Mouse (Mus musculus) neural tube, embryonic 14.5 days (tissue): ENCODE data around the gene Bcl10. TPM values are rescaled to one million over a fixed set of nuclear protein-coding genes. Genes with fewer than 3 reads are reported as not detected.

Experiments
- ATAC-seq: fragments of 200-750 bp; cut with Nextera tagmentation; 2 replicates; pipeline ENCODE4 v1.8.0; 2017; ENCODE audit warnings: low read depth, mild to moderate bottlenecking, moderate TSS enrichment, moderate library complexity
- H3K27ac ChIP-seq: fragments of 300-500 bp; sonication (generic); 2 replicates; pipeline ENCODE4 v1.5.1; 2014; ENCODE audit warnings: low read depth, mild to moderate bottlenecking, control low read depth, low read length, moderate library complexity, mixed read lengths
- H3K27me3 ChIP-seq: fragments of 300-500 bp; sonication (generic); 2 replicates; pipeline ENCODE4 v1.6.1; 2014; ENCODE audit warnings: low read length; ENCODE audit not compliant: control insufficient read depth, insufficient read depth
- H3K36me3 ChIP-seq: fragments of 300-500 bp; sonication (generic); 2 replicates; pipeline ENCODE4 v1.6.1; 2014; ENCODE audit warnings: low read length, mixed read lengths; ENCODE audit not compliant: control insufficient read depth, insufficient read depth
- H3K4me1 ChIP-seq: fragments of 300-500 bp; sonication (generic); 2 replicates; pipeline ENCODE4 v1.6.1; 2014; ENCODE audit warnings: low read length; ENCODE audit not compliant: control insufficient read depth, insufficient read depth
- H3K4me2 ChIP-seq: fragments of 300-500 bp; sonication (generic); 2 replicates; pipeline ENCODE4 v1.6.1; 2014; ENCODE audit warnings: mild to moderate bottlenecking, low read depth, low read length, control low read depth
- H3K4me3 ChIP-seq: fragments of 300-500 bp; sonication (generic); 2 replicates; pipeline ENCODE4 v1.5.1; 2014; ENCODE audit warnings: low read depth, low read length, control low read depth, mixed read lengths
- H3K9ac ChIP-seq: fragments of 300-500 bp; sonication (generic); replicated peaks from 2 replicates; pipeline ENCODE4 v1.6.1; 2014; ENCODE audit warnings: low read depth, mild to moderate bottlenecking, control low read depth, low read length, mixed read lengths
- H3K9me3 ChIP-seq: fragments of 300-500 bp; sonication (generic); 2 replicates; pipeline ENCODE4 v1.6.1; 2016; ENCODE audit warnings: low read length; ENCODE audit not compliant: control insufficient read depth
- WGBS: fragments of 180-500 bp; shearing (Covaris S2); extraction: QIAGEN DNeasy Blood & Tissue Kit; methylation state at CpG from one replicate; pipeline ENCODE4 v1.1.7; 2014; 5-methylcytosine and 5-hydroxymethylcytosine counted together
- polyA plus RNA-seq: library from polyadenylated mRNA; unstranded; fragments of >200 nt; fragmentation: Nextera tagmentation; extraction: Ambion mirVana; gene quantifications from 2 replicates; pipeline ENCODE4 v1.2.1, GENCODE M21; 2014

The Bcl10 gene
- polyA plus RNA-seq, 1 experiment from 2014 or later: 34.5 TPM

DNA sequence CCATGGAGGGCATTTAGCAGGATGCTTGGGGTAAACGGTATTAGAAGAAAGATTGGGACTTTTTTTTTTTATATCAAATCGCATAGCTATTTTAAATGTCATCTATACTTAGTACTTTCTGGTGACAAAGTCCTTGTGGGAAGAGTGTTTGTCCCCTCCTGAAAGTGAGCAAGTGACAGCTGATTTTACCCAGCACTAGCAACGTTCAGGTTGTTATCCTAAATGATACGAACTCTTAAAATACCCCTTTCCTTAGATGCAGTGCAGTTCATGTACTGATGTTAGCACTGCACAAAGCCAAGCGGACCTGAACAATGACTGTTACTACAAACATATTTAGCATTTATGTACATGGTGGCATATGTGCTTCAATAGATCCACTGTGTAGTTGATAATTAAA lies 44.2 kb downstream of the Bcl10 start:
- no peak overlapping the region for H3K27ac ChIP-seq

DNA sequence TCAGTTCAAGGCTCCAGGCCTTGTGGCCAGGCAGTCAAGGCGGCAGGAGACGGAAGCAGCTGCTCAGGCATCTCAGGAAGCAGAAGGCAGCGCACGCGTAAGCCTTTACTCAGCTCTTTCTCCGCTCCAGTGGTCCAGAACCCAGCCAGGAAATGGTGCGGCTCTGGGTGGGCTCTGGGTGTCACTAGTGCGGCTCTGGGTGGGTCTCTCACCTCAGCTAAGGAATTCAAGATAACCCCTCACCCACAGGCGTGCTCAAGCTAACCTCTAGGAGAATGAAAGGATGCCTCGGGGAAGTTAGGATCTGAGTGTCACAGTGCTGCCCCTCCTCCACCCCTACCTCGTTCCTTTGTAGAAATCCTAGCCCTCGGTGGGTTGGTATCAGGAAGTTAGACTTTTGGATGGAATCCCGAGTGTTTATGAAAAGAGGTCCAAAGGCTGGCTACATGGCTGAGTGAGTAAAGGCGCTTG lies 46.5 kb downstream of the Bcl10 start:
- Histone ChIP-seq H3K36me3 (no peaks in the 10 kb centered on the region), H3K27me3 (no peaks in the 10 kb centered on the region; the same call in 1 of the 2 replicates), H3K9me3 (peaks cover 2% of the 10 kb centered on the region; the same call in 1 of the 2 replicates), H3K4me2 (no peak overlapping the region), H3K9ac (no peak overlapping the region), H3K4me3 (no peak overlapping the region), H3K27ac (no peak overlapping the region), H3K4me1 (no peaks in the 10 kb centered on the region)
- ATAC-seq: no peak
- WGBS: 65% methylated on average over 14 of the region's 14 CpGs

More for the DNA sequence above, 44.2 kb downstream of the Bcl10 start:
- H3K9ac ChIP-seq: no peak overlapping the region
- H3K4me1 ChIP-seq: no peaks in the 10 kb centered on the region
- H3K36me3 ChIP-seq: no peaks in the 10 kb centered on the region
- H3K27me3 ChIP-seq: peaks cover 11% of the 10 kb centered on the region
- no peak for ATAC-seq
- 94% methylated on average over 5 of the region's 5 CpGs for WGBS
- no peak overlapping the region for H3K4me3 ChIP-seq
- H3K4me2 ChIP-seq: no peak overlapping the region
- no peaks in the 10 kb centered on the region for H3K9me3 ChIP-seq

DNA sequence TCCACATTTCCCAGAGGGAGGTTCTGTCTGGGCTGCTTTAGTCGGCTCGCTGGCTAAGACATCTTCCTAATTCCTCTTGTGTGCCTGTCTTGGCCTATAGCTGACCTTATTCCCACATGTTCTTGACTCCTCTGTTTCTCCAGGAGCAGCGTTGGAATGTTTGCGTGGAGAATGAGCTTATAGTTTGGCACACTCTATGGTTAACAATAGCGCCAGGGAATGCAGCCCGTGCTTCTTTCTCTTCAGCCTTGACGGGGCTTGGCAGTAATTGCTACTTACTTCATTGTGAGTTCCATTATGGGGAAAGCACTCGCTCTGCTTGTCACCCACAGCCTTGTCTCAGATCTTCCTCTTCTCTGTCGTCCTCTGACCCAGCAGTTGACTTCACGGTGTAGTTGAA lies 48.9 kb downstream of the Bcl10 start:
- no peak overlapping the region for H3K4me2 ChIP-seq
- no peak for ATAC-seq
- no peak overlapping the region for H3K27ac ChIP-seq
- H3K27me3 ChIP-seq: no peaks in the 10 kb centered on the region
- H3K9me3 ChIP-seq: peaks cover 7% of the 10 kb centered on the region; the same call in 1 of the 2 replicates
- H3K4me1 ChIP-seq: no peaks in the 10 kb centered on the region
- H3K9ac ChIP-seq: no peak overlapping the region
- no peaks in the 10 kb centered on the region for H3K36me3 ChIP-seq
- H3K4me3 ChIP-seq: no peak overlapping the region
- 59% methylated on average over 10 of the region's 10 CpGs for WGBS

DNA sequence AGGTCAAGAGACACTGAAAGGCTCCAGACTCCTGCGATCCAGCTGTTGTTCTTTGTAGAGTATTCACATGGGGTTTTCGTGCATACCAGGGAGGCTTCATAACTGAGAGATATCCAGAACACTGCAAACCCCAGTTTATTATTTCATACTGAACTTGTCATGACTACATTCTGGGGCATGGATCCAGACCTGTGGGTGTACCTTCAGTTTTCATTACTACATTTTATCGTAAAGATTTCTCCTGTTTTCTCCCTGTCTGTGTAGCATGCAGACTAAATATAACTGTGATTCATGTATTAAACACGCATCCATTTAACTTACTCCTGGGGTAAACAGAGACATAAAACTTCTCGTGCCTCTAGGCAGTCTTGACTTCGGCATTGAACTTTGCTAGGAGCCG lies 52.4 kb downstream of the Bcl10 start:
- Histone ChIP-seq H3K9me3 (peaks cover 7% of the 10 kb centered on the region; the same call in 1 of the 2 replicates), H3K27me3 (no peaks in the 10 kb centered on the region), H3K4me3 (no peak overlapping the region), H3K27ac (no peak overlapping the region), H3K9ac (no peak overlapping the region), H3K4me2 (no peak overlapping the region), H3K36me3 (no peaks in the 10 kb centered on the region), H3K4me1 (no peaks in the 10 kb centered on the region)
- no peak for ATAC-seq
- 94% methylated on average over 7 of the region's 7 CpGs for WGBS

Other genes starting within 250 kb of the Bcl10 start
- 97.1 and 98.8 TPM in 2 replicates for gene Ddah1, start 164.1 kb upstream of the Bcl10 start, polyA plus RNA-seq
- gene 2410004B18Rik, start 15.2 kb downstream of the Bcl10 start, polyA plus RNA-seq: 78.1 and 80.3 TPM in 2 replicates
- gene Syde2, start 65.1 kb downstream of the Bcl10 start, polyA plus RNA-seq: 0.62 and 1.1 TPM in 2 replicates
- 0.31 and 0.43 TPM in 2 replicates for gene Wdr63, start 185.3 kb downstream of the Bcl10 start, polyA plus RNA-seq
- 0.21 and 0.45 TPM in 2 replicates for gene Mcoln3, start 194.6 kb downstream of the Bcl10 start, polyA plus RNA-seq
- not detected in 2 replicates for gene Mcoln2, start 227.0 kb downstream of the Bcl10 start, polyA plus RNA-seq